Mouse (Mus musculus) hindbrain, embryonic 11.5 days (tissue): ENCODE measurements around the gene Arhgap4. TPM values are rescaled to one million over a fixed set of nuclear protein-coding genes. Genes with fewer than 3 reads are reported as not detected.

ENCODE experiments used
- polyA plus RNA-seq: library from polyadenylated mRNA; unstranded; fragments of >200 nt; fragmentation: Nextera tagmentation; extraction: Ambion mirVana; gene quantifications from 2 replicates; pipeline ENCODE4 v1.2.1, GENCODE M21; 2014

The Arhgap4 gene
- polyA plus RNA-seq, 1 experiment from 2014 or later = 0.99 TPM

Other genes with a start within 250 kb of the Arhgap4 start
- 6.0 and 7.8 TPM in 2 replicates for gene Slc6a8, start 248.7 kb downstream of the Arhgap4 start, polyA plus RNA-seq
- 146 and 155 TPM in 2 replicates for gene Bcap31, start 205.7 kb downstream of the Arhgap4 start, polyA plus RNA-seq
- gene Abcd1, start 205.3 kb downstream of the Arhgap4 start, polyA plus RNA-seq = 7.6 and 8.7 TPM in 2 replicates
- 0.28 TPM in 1 of 2 replicates, not detected in the other for gene Plxnb3, start 164.8 kb downstream of the Arhgap4 start, polyA plus RNA-seq
- 1.3 and 1.6 TPM in 2 replicates for gene Srpk3, start 147.5 kb downstream of the Arhgap4 start, polyA plus RNA-seq
- 191 and 206 TPM in 2 replicates for gene Idh3g, start 135.0 kb downstream of the Arhgap4 start, polyA plus RNA-seq
- gene Ssr4, start 134.8 kb downstream of the Arhgap4 start, polyA plus RNA-seq = 134 and 140 TPM in 2 replicates
- 1.4 and 1.6 TPM in 2 replicates for gene Pdzd4, start 96.9 kb downstream of the Arhgap4 start, polyA plus RNA-seq
- gene Avpr2, start 29.8 kb downstream of the Arhgap4 start, polyA plus RNA-seq = 0.06 and 0.11 TPM in 2 replicates
- gene L1cam, start 25.8 kb downstream of the Arhgap4 start, polyA plus RNA-seq = 26.3 and 35.9 TPM in 2 replicates
- 117 and 126 TPM in 2 replicates for gene Naa10, start 74 bp upstream of the Arhgap4 start, polyA plus RNA-seq
- gene Renbp, start 9.0 kb upstream of the Arhgap4 start, polyA plus RNA-seq = 17.5 and 18.7 TPM in 2 replicates
- gene Hcfc1, start 44.5 kb upstream of the Arhgap4 start, polyA plus RNA-seq = 72.9 and 77.2 TPM in 2 replicates
- 27.4 and 31.6 TPM in 2 replicates for gene Irak1, start 102.0 kb upstream of the Arhgap4 start, polyA plus RNA-seq
- gene Opn1mw, start 205.6 kb upstream of the Arhgap4 start, polyA plus RNA-seq = not detected in 2 replicates
- gene Mecp2, start 213.5 kb upstream of the Arhgap4 start, polyA plus RNA-seq = 14.4 and 15.8 TPM in 2 replicates
- not detected in 2 replicates for gene Tex28, start 246.0 kb upstream of the Arhgap4 start, polyA plus RNA-seq